Mouse (Mus musculus): Measurements from ENCODE around the gene Fam102a. TPM values are rescaled to one million over a fixed set of nuclear protein-coding genes. Genes with fewer than 3 reads are reported as not detected.

Gene Fam102a
- polyA plus RNA-seq, 1 experiment from 2014 or later: 13.1 TPM

GRCm38 (mm10) chr2:32524536-32525031 is 10.5 kb upstream of the Fam102a start:
- ATAC-seq (ENCODE audit: insufficient read depth, low FRiP score, low TSS enrichment): no peak
- DNase-seq (ENCODE audit: low spot score): no peak
- 90% methylated on average over 13 of the region's 13 CpGs for WGBS

GRCm38 (mm10) chr2:32525816-32526215 is 9.3 kb upstream of the Fam102a start:
- no peaks in the 10 kb centered on the region for H3K4me1 ChIP-seq (ENCODE audit: control insufficient read depth, insufficient read depth, low read length)
- no peaks in the 10 kb centered on the region for H3K27me3 ChIP-seq (ENCODE audit: control insufficient read depth, insufficient read depth, low read length)
- H3K4me2 ChIP-seq (ENCODE audit: low read depth): no peak overlapping the region
- no peak overlapping the region for H3K9ac ChIP-seq (ENCODE audit: low read length)
- no peak overlapping the region for H3K4me3 ChIP-seq (ENCODE audit: low read depth, low read length)
- no peak overlapping the region for H3K27ac ChIP-seq (ENCODE audit: low read depth, low read length)
- WGBS: 88% methylated on average over 12 of the region's 12 CpGs
- no peaks in the 10 kb centered on the region for H3K9me3 ChIP-seq (ENCODE audit: control insufficient read depth, low read length)
- H3K36me3 ChIP-seq (ENCODE audit: control insufficient read depth, insufficient read depth, low read length): no peaks in the 10 kb centered on the region
- DNase-seq (ENCODE audit: low spot score) (no peak), ATAC-seq (ENCODE audit: insufficient read depth, low FRiP score, low TSS enrichment) (no peak)

More at GRCm38 (mm10) chr2:32524536-32525031, 10.5 kb upstream of the Fam102a start:
- no peaks in the 10 kb centered on the region for H3K4me1 ChIP-seq (ENCODE audit: control insufficient read depth, insufficient read depth, low read length)
- H3K36me3 ChIP-seq (ENCODE audit: control insufficient read depth, insufficient read depth, low read length): no peaks in the 10 kb centered on the region
- H3K9me3 ChIP-seq (ENCODE audit: control insufficient read depth, low read length): no peaks in the 10 kb centered on the region
- no peak overlapping the region for H3K4me3 ChIP-seq (ENCODE audit: low read depth, low read length)
- no peak overlapping the region for H3K9ac ChIP-seq (ENCODE audit: low read length)
- no peak overlapping the region for H3K4me2 ChIP-seq (ENCODE audit: low read depth)
- H3K27me3 ChIP-seq (ENCODE audit: control insufficient read depth, insufficient read depth, low read length): no peaks in the 10 kb centered on the region
- H3K27ac ChIP-seq (ENCODE audit: low read depth, low read length): no peak overlapping the region

GRCm38 (mm10) chr2:32527468-32527966 is 7.6 kb upstream of the Fam102a start:
- DNase-seq (ENCODE audit: low spot score) (no peak), ATAC-seq (ENCODE audit: insufficient read depth, low FRiP score, low TSS enrichment) (no peak)
- no peaks in the 10 kb centered on the region for H3K4me1 ChIP-seq (ENCODE audit: control insufficient read depth, insufficient read depth, low read length)
- no peaks in the 10 kb centered on the region for H3K9me3 ChIP-seq (ENCODE audit: control insufficient read depth, low read length)
- no peak overlapping the region for H3K4me3 ChIP-seq (ENCODE audit: low read depth, low read length)
- H3K9ac ChIP-seq (ENCODE audit: low read length): no peak overlapping the region
- no peak overlapping the region for H3K27ac ChIP-seq (ENCODE audit: low read depth, low read length)
- 85% methylated on average over 14 of the region's 14 CpGs for WGBS
- no peaks in the 10 kb centered on the region for H3K27me3 ChIP-seq (ENCODE audit: control insufficient read depth, insufficient read depth, low read length)
- no peak overlapping the region for H3K4me2 ChIP-seq (ENCODE audit: low read depth)
- H3K36me3 ChIP-seq (ENCODE audit: control insufficient read depth, insufficient read depth, low read length): no peaks in the 10 kb centered on the region

DNA sequence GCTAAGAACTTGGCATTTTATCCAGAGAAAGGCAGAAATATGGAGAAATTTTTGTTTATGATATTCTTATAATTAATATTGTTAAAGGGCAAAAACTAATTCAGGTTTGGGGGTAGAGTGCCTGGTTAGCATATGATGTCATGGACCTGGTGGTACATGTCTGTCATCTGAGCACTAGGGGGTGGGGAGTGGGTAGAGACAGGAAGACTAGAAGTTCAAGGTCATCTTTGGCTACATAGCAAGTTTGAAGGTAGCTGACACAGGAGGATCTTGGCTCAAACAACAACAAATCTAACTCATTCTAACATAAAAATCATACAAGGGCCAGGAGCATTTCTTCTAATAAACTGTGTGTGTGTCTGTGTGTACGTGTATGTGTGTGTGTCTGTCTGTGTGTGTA is 6.8 kb upstream of the Fam102a start:
- no peak for ATAC-seq (ENCODE audit: insufficient read depth, low FRiP score, low TSS enrichment)
- 90% methylated on average over 1 of the region's 1 CpGs for WGBS

GRCm38 (mm10) chr2:32530479-32530878 is 4.7 kb upstream of the Fam102a start:
- Histone ChIP-seq H3K36me3 (ENCODE audit: control insufficient read depth, insufficient read depth, low read length) (no peaks in the 10 kb centered on the region), H3K9ac (ENCODE audit: low read length) (no peak overlapping the region), H3K4me3 (ENCODE audit: low read depth, low read length) (no peak overlapping the region), H3K4me2 (ENCODE audit: low read depth) (no peak overlapping the region), H3K4me1 (ENCODE audit: control insufficient read depth, insufficient read depth, low read length) (peaks cover 10% of the 10 kb centered on the region; the same call in 1 of the 2 replicates), H3K27ac (ENCODE audit: low read depth, low read length) (no peak overlapping the region), H3K27me3 (ENCODE audit: control insufficient read depth, insufficient read depth, low read length) (no peaks in the 10 kb centered on the region), H3K9me3 (ENCODE audit: control insufficient read depth, low read length) (no peaks in the 10 kb centered on the region)
- 67% methylated on average over 2 of the region's 2 CpGs for WGBS
- DNase-seq (ENCODE audit: low spot score) (no peak), ATAC-seq (ENCODE audit: insufficient read depth, low FRiP score, low TSS enrichment) (no peak)

More for the DNA sequence above, 6.8 kb upstream of the Fam102a start:
- H3K9me3 ChIP-seq (ENCODE audit: control insufficient read depth, low read length): no peaks in the 10 kb centered on the region
- no peaks in the 10 kb centered on the region for H3K36me3 ChIP-seq (ENCODE audit: control insufficient read depth, insufficient read depth, low read length)
- no peak for DNase-seq (ENCODE audit: low spot score)
- H3K4me2 ChIP-seq (ENCODE audit: low read depth): no peak overlapping the region
- H3K4me1 ChIP-seq (ENCODE audit: control insufficient read depth, insufficient read depth, low read length): no peaks in the 10 kb centered on the region
- no peak overlapping the region for H3K9ac ChIP-seq (ENCODE audit: low read length)
- H3K27ac ChIP-seq (ENCODE audit: low read depth, low read length): no peak overlapping the region
- no peaks in the 10 kb centered on the region for H3K27me3 ChIP-seq (ENCODE audit: control insufficient read depth, insufficient read depth, low read length)
- no peak overlapping the region for H3K4me3 ChIP-seq (ENCODE audit: low read depth, low read length)

DNA sequence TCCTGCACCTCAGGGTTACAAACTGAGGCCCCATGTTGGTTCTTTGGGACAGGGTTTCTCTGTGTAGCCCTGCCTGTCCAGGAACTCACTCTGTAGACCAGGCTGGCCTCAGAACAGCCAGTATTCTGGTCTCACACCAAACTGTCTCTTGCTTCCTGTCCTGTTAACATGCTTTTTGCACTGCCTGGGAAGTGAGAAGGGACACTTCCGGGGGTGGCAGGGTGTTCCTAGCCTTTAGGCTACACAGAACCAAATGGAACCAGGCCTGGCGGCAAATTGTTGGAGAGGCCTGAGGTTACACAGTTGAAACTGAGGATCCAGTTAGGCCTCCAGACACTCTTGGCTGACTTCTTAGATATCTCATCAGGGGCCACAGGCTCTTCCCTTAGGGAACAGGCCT is 2.0 kb upstream of the Fam102a start:
- peaks cover 32% of the 10 kb centered on the region for H3K4me1 ChIP-seq (ENCODE audit: control insufficient read depth, insufficient read depth, low read length)
- WGBS: 88% methylated on average over 2 of the region's 2 CpGs
- H3K4me3 ChIP-seq (ENCODE audit: low read depth, low read length): no peak overlapping the region
- no peak overlapping the region for H3K4me2 ChIP-seq (ENCODE audit: low read depth)
- H3K27me3 ChIP-seq (ENCODE audit: control insufficient read depth, insufficient read depth, low read length): no peaks in the 10 kb centered on the region
- ATAC-seq (ENCODE audit: insufficient read depth, low FRiP score, low TSS enrichment) (no peak), DNase-seq (ENCODE audit: low spot score) (no peak)
- no peaks in the 10 kb centered on the region for H3K36me3 ChIP-seq (ENCODE audit: control insufficient read depth, insufficient read depth, low read length)
- no peaks in the 10 kb centered on the region for H3K9me3 ChIP-seq (ENCODE audit: control insufficient read depth, low read length)
- no peak overlapping the region for H3K9ac ChIP-seq (ENCODE audit: low read length)
- H3K27ac ChIP-seq (ENCODE audit: low read depth, low read length): no peak overlapping the region

GRCm38 (mm10) chr2:32534061-32534732 is 935 bp upstream of the Fam102a start:
- WGBS: 13% methylated on average over 13 of the region's 13 CpGs
- ATAC-seq (ENCODE audit: insufficient read depth, low FRiP score, low TSS enrichment): no peak

GRCm38 (mm10) chr2:32535501-32535991 is 414 bp downstream of the Fam102a start:
- no peaks in the 10 kb centered on the region for H3K27me3 ChIP-seq (ENCODE audit: control insufficient read depth, insufficient read depth, low read length)
- peak overlapping the region; percentile 84 for H3K4me2 ChIP-seq (ENCODE audit: low read depth)
- H3K36me3 ChIP-seq (ENCODE audit: control insufficient read depth, insufficient read depth, low read length): no peaks in the 10 kb centered on the region
- DNase-seq (ENCODE audit: low spot score) (no peak), ATAC-seq (ENCODE audit: insufficient read depth, low FRiP score, low TSS enrichment) (peak; percentile 11; the same call in 1 of the 2 replicates)
- H3K4me3 ChIP-seq (ENCODE audit: low read depth, low read length): peak overlapping the region; percentile 86
- H3K27ac ChIP-seq (ENCODE audit: low read depth, low read length): peak overlapping the region; percentile 81
- no peaks in the 10 kb centered on the region for H3K9me3 ChIP-seq (ENCODE audit: control insufficient read depth, low read length)
- H3K4me1 ChIP-seq (ENCODE audit: control insufficient read depth, insufficient read depth, low read length): peaks cover 50% of the 10 kb centered on the region
- H3K9ac ChIP-seq (ENCODE audit: low read length): peak overlapping the region; percentile 86
- under 1% methylated on average over 53 of the region's 56 CpGs for WGBS

More at GRCm38 (mm10) chr2:32534061-32534732, 935 bp upstream of the Fam102a start:
- Histone ChIP-seq H3K27ac (ENCODE audit: low read depth, low read length) (peak overlapping the region; percentile 86), H3K36me3 (ENCODE audit: control insufficient read depth, insufficient read depth, low read length) (no peaks in the 10 kb centered on the region), H3K9me3 (ENCODE audit: control insufficient read depth, low read length) (no peaks in the 10 kb centered on the region), H3K27me3 (ENCODE audit: control insufficient read depth, insufficient read depth, low read length) (no peaks in the 10 kb centered on the region), H3K4me2 (ENCODE audit: low read depth) (peak overlapping the region; percentile 84), H3K9ac (ENCODE audit: low read length) (peak overlapping the region; percentile 63), H3K4me3 (ENCODE audit: low read depth, low read length) (peak overlapping the region; percentile 86), H3K4me1 (ENCODE audit: control insufficient read depth, insufficient read depth, low read length) (peaks cover 40% of the 10 kb centered on the region)
- peak; percentile 69 for DNase-seq (ENCODE audit: low spot score)
